8 mouse cellular contexts compared by ENCODE assay signal in genomic region chr3:95870976-95871375, GRCm38 (mm10). TPM values are rescaled to one million over a fixed set of nuclear protein-coding genes. Genes with fewer than 3 reads are reported as not detected.
DNase-seq lines count a peak whose midpoint lies in the region; ATAC-seq and TF ChIP-seq lines count a peak whose summit lies in the region.

No protein-coding gene starts in this region.

- peaks cover 3% of the 10 kb centered on the region for H3K4me1 ChIP-seq in heart, adult 2 months (ENCODE audit: control insufficient read depth, insufficient read depth, low read length)
- H3K4me1 ChIP-seq in forebrain, embryonic 14.5 days (ENCODE audit: control insufficient read depth, insufficient read depth, low read length): peaks cover 8% of the 10 kb centered on the region
- H3K4me1 ChIP-seq in liver, embryonic 15.5 days (replicated peaks): peaks cover 36% of the 10 kb centered on the region

- H3K27me3 ChIP-seq in heart, adult 2 months (ENCODE audit: control insufficient read depth, insufficient read depth, low read length): no peaks in the 10 kb centered on the region
- H3K27me3 ChIP-seq in forebrain, embryonic 14.5 days (replicated peaks; ENCODE audit: control insufficient read depth, insufficient read depth, low read length): no peaks in the 10 kb centered on the region
- H3K27me3 ChIP-seq in liver, embryonic 15.5 days: no peaks in the 10 kb centered on the region

- H3K27ac ChIP-seq in heart, adult 2 months: peak overlapping the region; percentile 77
- peak overlapping the region; percentile 65 for H3K27ac ChIP-seq in forebrain, embryonic 14.5 days (ENCODE audit: low read depth, low read length)
- H3K27ac ChIP-seq in liver, embryonic 15.5 days (replicated peaks): peak overlapping the region; percentile 85

- H3K9me3 ChIP-seq in forebrain, embryonic 14.5 days (replicated peaks; ENCODE audit: control insufficient read depth, low read length): no peaks in the 10 kb centered on the region
- no peaks in the 10 kb centered on the region for H3K9me3 ChIP-seq in liver, embryonic 15.5 days (replicated peaks)

- WGBS in heart, adult 2 months: 4% methylated on average over 15 of the region's 15 CpGs
- 8% methylated on average over 15 of the region's 15 CpGs for WGBS in forebrain, embryonic 14.5 days
- WGBS in liver, embryonic 15.5 days (ENCODE audit: insufficient replicate concordance): 3% methylated on average over 15 of the region's 15 CpGs

- TF ChIP-seq POLR2A in heart, adult 2 months (IDR thresholded peaks at IDR 0.05; ENCODE audit: insufficient read depth, low read depth, low read length): no peak

- H3K9ac ChIP-seq in heart, adult 2 months (ENCODE audit: low read depth, low read length): peak overlapping the region; percentile 65
- H3K9ac ChIP-seq in forebrain, embryonic 14.5 days (ENCODE audit: low read length): peak overlapping the region; percentile 68
- H3K9ac ChIP-seq in liver, embryonic 15.5 days: peak overlapping the region; percentile 71

- intact Hi-C loops in heart, adult 2 months (cut with DNase I): no loop called here

- H3K36me3 ChIP-seq in heart, adult 2 months (ENCODE audit: control insufficient read depth, insufficient read depth, low read length): peaks cover 2% of the 10 kb centered on the region
- H3K36me3 ChIP-seq in forebrain, embryonic 14.5 days (ENCODE audit: control insufficient read depth, insufficient read depth, low read length): peaks cover 30% of the 10 kb centered on the region
- H3K36me3 ChIP-seq in liver, embryonic 15.5 days (replicated peaks): peaks cover 32% of the 10 kb centered on the region

- H3K4me3 ChIP-seq in heart, adult 2 months: peak overlapping the region; percentile 68
- peak overlapping the region; percentile 61 for H3K4me3 ChIP-seq in forebrain, embryonic 14.5 days (ENCODE audit: low read depth, low read length)
- peak overlapping the region; percentile 70 for H3K4me3 ChIP-seq in liver, embryonic 15.5 days (replicated peaks)

- ATAC-seq in CD4-positive, CD25-positive, alpha-beta regulatory T cell, adult 4 months: peak; percentile 10
- peak; percentile 40; the same call in 1 of the 2 replicates for ATAC-seq in forebrain, embryonic 14.5 days
- peak; percentile 49 for ATAC-seq in liver, embryonic 15.5 days (ENCODE audit: insufficient read depth)

- TF ChIP-seq EP300 in heart, adult 2 months (IDR thresholded peaks at IDR 0.05; ENCODE audit: insufficient read depth, low read depth, low read length): no peak

- TF ChIP-seq CTCF in heart, adult 2 months (IDR thresholded peaks at IDR 0.05): no peak

- no peak for DNase-seq in heart, adult 2 months
- no peak for DNase-seq in heart, adult 11 months
- DNase-seq in forebrain, embryonic 14.5 days (ENCODE audit: low spot score): no peak
- no peak for DNase-seq in frontal cortex, postnatal 10 days (ENCODE audit: low spot score in 2 of 2)
- no peak for DNase-seq in retina, postnatal 1 day
- no peak for DNase-seq in right cerebral cortex, postnatal 10 days (ENCODE audit: low spot score in 2 of 2)

- peak overlapping the region; percentile 86 for H3K4me2 ChIP-seq in forebrain, embryonic 14.5 days (ENCODE audit: low read length)
- H3K4me2 ChIP-seq in liver, embryonic 15.5 days: peak overlapping the region; percentile 76

- peaks cover 5% of the 10 kb centered on the region; the same call in 1 of the 2 replicates for H3K79me2 ChIP-seq in heart, adult 2 months (replicated peaks; ENCODE audit: control insufficient read depth, insufficient read depth, low read length)

RNA-seq across cellular contexts. Expression of gene Mrps21, which starts 0.3 kb away (rescaled TPM):
- total RNA-seq in heart, adult 2 months (2021): 100 to 1,000 TPM; 314 to 350 TPM
- polyA plus RNA-seq in heart, adult 2 months (2012; rRNA removed): 174 and 218 TPM in 2 replicates
- 100 to 1,000 TPM; 296 to 307 TPM for polyA plus RNA-seq in CD4-positive, CD25-positive, alpha-beta regulatory T cell, adult 4 months (2017; shearing (Covaris generic))
- polyA plus RNA-seq in forebrain, embryonic 14.5 days (2014; fragmentation: Nextera tagmentation; extraction: Ambion mirVana): 280 and 333 TPM in 2 replicates
- polyA plus RNA-seq in liver, embryonic 15.5 days (2015; fragmentation: Nextera tagmentation; extraction: Ambion mirVana): 141 and 166 TPM in 2 replicates

RNA-seq across cellular contexts. Expression of gene Ciart, which starts 11.1 kb away (rescaled TPM):
- 10 to 100 TPM in 1 of 2 experiments, 1 to 10 TPM in 1; 5.1 to 27.0 TPM for total RNA-seq in heart, adult 2 months (2021)
- 5.0 and 7.7 TPM in 2 replicates for polyA plus RNA-seq in heart, adult 2 months (2012; rRNA removed)
- polyA plus RNA-seq in CD4-positive, CD25-positive, alpha-beta regulatory T cell, adult 4 months (2017; shearing (Covaris generic)): 1 to 10 TPM; 9.1 to 9.7 TPM
- polyA plus RNA-seq in forebrain, embryonic 14.5 days (2014; fragmentation: Nextera tagmentation; extraction: Ambion mirVana): 2.7 and 2.8 TPM in 2 replicates
- polyA plus RNA-seq in liver, embryonic 15.5 days (2015; fragmentation: Nextera tagmentation; extraction: Ambion mirVana): 1.2 and 1.4 TPM in 2 replicates

RNA-seq across cellular contexts. Expression of gene Prpf3, which starts 15.3 kb away (rescaled TPM):
- total RNA-seq in heart, adult 2 months (2021): 10 to 100 TPM; 19.4 to 24.0 TPM
- 9.3 and 13.2 TPM in 2 replicates for polyA plus RNA-seq in heart, adult 2 months (2012; rRNA removed)
- 10 to 100 TPM; 49.1 to 56.5 TPM for polyA plus RNA-seq in CD4-positive, CD25-positive, alpha-beta regulatory T cell, adult 4 months (2017; shearing (Covaris generic))
- 40.7 and 47.4 TPM in 2 replicates for polyA plus RNA-seq in forebrain, embryonic 14.5 days (2014; fragmentation: Nextera tagmentation; extraction: Ambion mirVana)
- 22.7 and 23.9 TPM in 2 replicates for polyA plus RNA-seq in liver, embryonic 15.5 days (2015; fragmentation: Nextera tagmentation; extraction: Ambion mirVana)

RNA-seq across cellular contexts. Expression of gene BC028528, which starts 20.8 kb away (rescaled TPM):
- 1 to 10 TPM; 8.5 to 9.0 TPM for total RNA-seq in heart, adult 2 months (2021)
- 14.5 and 29.8 TPM in 2 replicates for polyA plus RNA-seq in heart, adult 2 months (2012; rRNA removed)
- polyA plus RNA-seq in CD4-positive, CD25-positive, alpha-beta regulatory T cell, adult 4 months (2017; shearing (Covaris generic)): 1 to 10 TPM; 1.0 to 3.3 TPM
- polyA plus RNA-seq in forebrain, embryonic 14.5 days (2014; fragmentation: Nextera tagmentation; extraction: Ambion mirVana): 13.1 and 15.4 TPM in 2 replicates
- polyA plus RNA-seq in liver, embryonic 15.5 days (2015; fragmentation: Nextera tagmentation; extraction: Ambion mirVana): 6.6 and 7.0 TPM in 2 replicates

RNA-seq across cellular contexts. Expression of gene Aph1a, which starts 22.8 kb away (rescaled TPM):
- total RNA-seq in heart, adult 2 months (2021): 100 to 1,000 TPM in 1 of 2 experiments, 10 to 100 TPM in 1; 99.9 to 121 TPM
- 98.7 and 120 TPM in 2 replicates for polyA plus RNA-seq in heart, adult 2 months (2012; rRNA removed)
- 10 to 100 TPM; 14.8 to 19.9 TPM for polyA plus RNA-seq in CD4-positive, CD25-positive, alpha-beta regulatory T cell, adult 4 months (2017; shearing (Covaris generic))
- polyA plus RNA-seq in forebrain, embryonic 14.5 days (2014; fragmentation: Nextera tagmentation; extraction: Ambion mirVana): 48.8 and 51.7 TPM in 2 replicates
- polyA plus RNA-seq in liver, embryonic 15.5 days (2015; fragmentation: Nextera tagmentation; extraction: Ambion mirVana): 11.8 and 13.3 TPM in 2 replicates
